Mouse (Mus musculus): Measurements from ENCODE around the gene H2-Oa. TPM values are rescaled to one million over a fixed set of nuclear protein-coding genes. Genes with fewer than 3 reads are reported as not detected.

H2-Oa gene
- polyA plus RNA-seq, 1 experiment from 2014 or later = 0.57 TPM

DNA sequence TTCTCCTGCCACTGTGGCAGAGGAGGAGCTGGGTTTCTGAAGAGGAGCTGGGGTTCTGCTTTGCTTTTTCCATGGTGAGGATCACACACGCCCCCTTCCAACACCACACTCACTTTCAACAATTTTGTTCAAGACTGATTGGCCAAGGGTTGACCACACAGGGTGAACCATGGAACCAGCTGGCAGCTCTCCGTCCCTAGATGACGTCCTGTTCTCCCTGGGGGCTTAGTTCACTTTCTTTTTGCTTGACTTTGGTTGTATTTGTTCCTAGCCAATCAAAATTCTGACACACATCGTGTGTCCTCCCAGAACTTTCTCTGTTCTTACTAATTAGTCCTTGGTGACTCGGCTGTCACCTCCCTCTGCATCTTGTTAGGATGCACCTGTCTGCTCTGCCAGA, 5.1 kb downstream of the H2-Oa start:
- Histone ChIP-seq H3K27ac (ENCODE audit: low read length) (no peak overlapping the region), H3K36me3 (ENCODE audit: control insufficient read depth, insufficient read depth) (no peaks in the 10 kb centered on the region), H3K4me3 (ENCODE audit: low read depth, low read length) (no peak overlapping the region), H3K9ac (ENCODE audit: low read depth, low read length) (no peak overlapping the region), H3K4me1 (ENCODE audit: control insufficient read depth, low read depth, low read length) (peaks cover 4% of the 10 kb centered on the region), H3K27me3 (ENCODE audit: control insufficient read depth, insufficient read depth, low read depth, low read length) (no peaks in the 10 kb centered on the region; the same call in 1 of the 2 replicates), H3K9me3 (replicated peaks; ENCODE audit: control insufficient read depth, low read length) (no peaks in the 10 kb centered on the region), H3K4me2 (ENCODE audit: low read depth, low read length) (no peak overlapping the region)
- WGBS (ENCODE audit: insufficient replicate concordance) = 39% methylated on average over 5 of the region's 5 CpGs
- no peak for ATAC-seq (ENCODE audit: low read depth)

DNA sequence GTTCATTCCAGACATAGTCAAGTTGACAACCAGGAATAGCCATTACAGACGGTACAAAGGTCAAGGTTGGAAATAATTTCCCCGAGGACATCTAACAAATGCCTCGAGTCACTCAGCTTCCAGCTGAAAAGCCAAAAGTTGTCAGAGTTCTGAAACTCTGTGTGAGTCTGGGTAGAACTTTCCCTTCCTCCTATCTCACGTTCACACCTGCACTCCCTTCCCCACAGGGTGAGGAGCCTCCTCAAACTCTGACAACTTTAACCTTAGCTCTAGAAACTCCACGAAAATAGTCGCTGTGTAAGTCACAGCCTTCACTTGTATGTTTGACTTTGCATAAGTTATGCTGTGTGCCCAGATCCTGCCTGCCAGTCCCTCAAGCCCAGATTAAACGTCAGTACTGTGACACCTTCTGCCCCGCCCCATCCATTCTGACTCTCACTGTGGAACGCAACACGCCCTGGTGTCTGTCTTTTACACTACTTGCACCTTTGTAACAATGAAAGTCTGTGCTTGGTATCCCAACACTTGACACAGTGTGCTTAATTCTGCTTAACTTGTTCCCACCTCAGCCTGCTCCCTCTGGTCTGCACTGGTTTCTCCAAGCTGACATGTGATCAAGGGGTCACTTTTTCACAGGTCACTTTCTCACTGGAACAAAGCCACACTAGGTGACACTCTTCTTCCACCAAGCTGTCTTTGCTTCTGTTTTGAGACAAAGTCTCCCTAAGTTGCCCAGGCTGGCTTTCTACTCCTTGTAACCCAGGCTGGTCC, 6.8 kb downstream of the H2-Oa start:
- no peaks in the 10 kb centered on the region for H3K36me3 ChIP-seq (ENCODE audit: control insufficient read depth, insufficient read depth)
- H3K4me3 ChIP-seq (ENCODE audit: low read depth, low read length) = no peak overlapping the region
- no peak overlapping the region for H3K27ac ChIP-seq (ENCODE audit: low read length)
- ATAC-seq (ENCODE audit: low read depth) = no peak
- no peak overlapping the region for H3K9ac ChIP-seq (ENCODE audit: low read depth, low read length)
- H3K4me2 ChIP-seq (ENCODE audit: low read depth, low read length) = no peak overlapping the region
- H3K4me1 ChIP-seq (ENCODE audit: control insufficient read depth, low read depth, low read length) = peaks cover 4% of the 10 kb centered on the region
- H3K9me3 ChIP-seq (replicated peaks; ENCODE audit: control insufficient read depth, low read length) = no peaks in the 10 kb centered on the region
- WGBS (ENCODE audit: insufficient replicate concordance) = 30% methylated on average over 10 of the region's 10 CpGs
- no peaks in the 10 kb centered on the region; the same call in 1 of the 2 replicates for H3K27me3 ChIP-seq (ENCODE audit: control insufficient read depth, insufficient read depth, low read depth, low read length)

DNA sequence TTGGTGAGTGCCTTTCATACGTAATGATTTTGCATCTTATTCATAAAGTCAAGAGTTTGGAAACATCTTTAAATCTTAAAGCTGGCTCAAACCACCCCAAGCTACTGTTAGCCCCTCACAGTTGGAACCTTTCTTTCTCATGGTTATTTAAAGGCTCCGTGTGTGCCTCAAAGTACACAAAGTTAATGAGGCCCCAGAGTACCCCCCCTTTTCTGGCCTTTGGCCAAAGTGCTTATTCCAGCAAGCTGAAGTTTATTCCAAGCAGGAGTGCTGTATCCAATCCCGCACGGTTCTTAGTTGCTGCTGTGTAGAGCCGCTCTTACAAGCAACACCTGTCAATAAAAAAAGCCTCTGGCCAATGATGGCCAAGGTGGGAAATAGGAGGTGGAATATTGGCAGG, 7.4 kb downstream of the H2-Oa start:
- 62% methylated on average over 5 of the region's 5 CpGs for WGBS (ENCODE audit: insufficient replicate concordance)
- Histone ChIP-seq H3K4me3 (ENCODE audit: low read depth, low read length) (no peak overlapping the region), H3K9me3 (replicated peaks; ENCODE audit: control insufficient read depth, low read length) (no peaks in the 10 kb centered on the region), H3K4me1 (ENCODE audit: control insufficient read depth, low read depth, low read length) (peaks cover 4% of the 10 kb centered on the region), H3K27me3 (ENCODE audit: control insufficient read depth, insufficient read depth, low read depth, low read length) (no peaks in the 10 kb centered on the region; the same call in 1 of the 2 replicates), H3K9ac (ENCODE audit: low read depth, low read length) (no peak overlapping the region), H3K27ac (ENCODE audit: low read length) (no peak overlapping the region), H3K4me2 (ENCODE audit: low read depth, low read length) (no peak overlapping the region), H3K36me3 (ENCODE audit: control insufficient read depth, insufficient read depth) (no peaks in the 10 kb centered on the region)
- no peak for ATAC-seq (ENCODE audit: low read depth)

DNA sequence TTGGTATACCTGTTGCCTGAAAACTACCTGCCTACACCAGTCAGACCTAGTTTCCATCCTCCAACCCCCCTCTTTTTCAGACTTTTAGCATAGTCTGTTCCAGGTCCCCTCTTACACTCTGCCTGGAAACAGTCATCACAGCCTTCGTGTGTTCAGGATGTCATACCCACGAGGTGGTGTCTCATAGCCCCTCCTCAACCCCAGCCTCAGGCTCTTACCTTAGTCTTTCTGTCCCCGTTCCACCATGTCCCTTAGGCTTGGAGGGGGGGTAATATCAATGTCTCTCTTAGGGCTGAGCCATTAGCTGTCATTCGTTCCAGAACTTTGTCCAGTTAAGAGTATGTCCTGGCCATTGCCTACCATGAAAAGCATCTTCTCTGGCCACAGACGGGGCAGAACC, 9.0 kb downstream of the H2-Oa start:
- no peak overlapping the region for H3K4me2 ChIP-seq (ENCODE audit: low read depth, low read length)
- 23% methylated on average over 5 of the region's 5 CpGs for WGBS (ENCODE audit: insufficient replicate concordance)
- no peaks in the 10 kb centered on the region for H3K9me3 ChIP-seq (replicated peaks; ENCODE audit: control insufficient read depth, low read length)
- no peaks in the 10 kb centered on the region for H3K36me3 ChIP-seq (ENCODE audit: control insufficient read depth, insufficient read depth)
- H3K9ac ChIP-seq (ENCODE audit: low read depth, low read length) = no peak overlapping the region
- peaks cover 4% of the 10 kb centered on the region for H3K4me1 ChIP-seq (ENCODE audit: control insufficient read depth, low read depth, low read length)
- ATAC-seq (ENCODE audit: low read depth) = no peak
- H3K27me3 ChIP-seq (ENCODE audit: control insufficient read depth, insufficient read depth, low read depth, low read length) = no peaks in the 10 kb centered on the region; the same call in none of the 2 replicates
- H3K4me3 ChIP-seq (ENCODE audit: low read depth, low read length) = no peak overlapping the region
- no peak overlapping the region for H3K27ac ChIP-seq (ENCODE audit: low read length)

DNA sequence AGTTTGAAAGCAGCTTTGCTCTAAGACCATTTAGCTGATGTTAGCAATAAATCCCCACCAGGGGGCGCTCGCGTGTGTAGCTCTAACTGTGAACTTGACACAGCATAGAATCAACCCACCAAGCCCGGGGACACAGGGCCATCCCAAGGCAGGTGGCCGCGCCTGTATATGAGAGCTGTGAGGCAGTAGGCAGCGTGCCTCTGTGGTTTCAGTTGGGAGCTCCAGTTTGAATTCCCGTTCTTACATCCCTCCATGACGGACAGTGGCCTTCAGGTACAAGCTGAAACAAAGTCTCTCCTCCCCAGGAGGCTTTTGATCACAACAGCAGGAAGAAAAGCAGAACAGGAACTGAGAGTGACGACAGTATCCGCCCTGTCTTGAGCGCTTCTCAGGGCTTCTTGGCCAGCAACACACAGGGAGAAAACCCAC, 9.5 kb downstream of the H2-Oa start:
- Histone ChIP-seq H3K4me1 (ENCODE audit: control insufficient read depth, low read depth, low read length) (peaks cover 4% of the 10 kb centered on the region), H3K9ac (ENCODE audit: low read depth, low read length) (peak overlapping the region; percentile 22; the same call in 1 of the 2 replicates), H3K4me2 (ENCODE audit: low read depth, low read length) (peak overlapping the region; percentile 56), H3K27ac (ENCODE audit: low read length) (no peak overlapping the region), H3K4me3 (ENCODE audit: low read depth, low read length) (peak overlapping the region; percentile 22; the same call in 1 of the 2 replicates), H3K36me3 (ENCODE audit: control insufficient read depth, insufficient read depth) (no peaks in the 10 kb centered on the region), H3K9me3 (replicated peaks; ENCODE audit: control insufficient read depth, low read length) (no peaks in the 10 kb centered on the region), H3K27me3 (ENCODE audit: control insufficient read depth, insufficient read depth, low read depth, low read length) (no peaks in the 10 kb centered on the region; the same call in none of the 2 replicates)
- ATAC-seq (ENCODE audit: low read depth) = peak; percentile 67; the same call in 1 of the 2 replicates
- 1% methylated on average over 12 of the region's 12 CpGs for WGBS (ENCODE audit: insufficient replicate concordance)

DNA sequence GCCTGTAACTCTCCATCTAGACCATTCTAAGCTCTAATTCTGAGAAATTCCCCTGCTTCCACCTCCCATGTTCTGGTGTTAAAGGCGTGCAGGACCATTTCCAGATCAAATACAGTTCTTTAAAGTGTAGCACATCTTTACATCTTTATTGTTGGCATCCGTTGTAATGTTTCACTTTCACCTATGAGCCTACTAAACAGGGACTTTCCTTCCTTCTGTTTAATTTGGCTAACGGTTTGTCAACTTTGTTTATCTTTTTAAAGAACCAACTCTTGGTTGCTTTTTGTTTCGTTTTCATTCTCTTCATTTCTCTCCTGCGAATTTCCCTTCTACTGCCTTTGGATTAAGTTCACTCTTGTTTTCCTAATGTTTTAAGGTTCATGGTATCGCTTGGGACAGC, 10.7 kb downstream of the H2-Oa start:
- no peak overlapping the region for H3K4me3 ChIP-seq (ENCODE audit: low read depth, low read length)
- H3K4me1 ChIP-seq (ENCODE audit: control insufficient read depth, low read depth, low read length) = peaks cover 4% of the 10 kb centered on the region
- no peak for ATAC-seq (ENCODE audit: low read depth)
- H3K9me3 ChIP-seq (replicated peaks; ENCODE audit: control insufficient read depth, low read length) = no peaks in the 10 kb centered on the region
- no peaks in the 10 kb centered on the region; the same call in none of the 2 replicates for H3K27me3 ChIP-seq (ENCODE audit: control insufficient read depth, insufficient read depth, low read depth, low read length)
- no peak overlapping the region for H3K27ac ChIP-seq (ENCODE audit: low read length)
- 55% methylated on average over 6 of the region's 6 CpGs for WGBS (ENCODE audit: insufficient replicate concordance)
- no peak overlapping the region for H3K4me2 ChIP-seq (ENCODE audit: low read depth, low read length)
- H3K36me3 ChIP-seq (ENCODE audit: control insufficient read depth, insufficient read depth) = no peaks in the 10 kb centered on the region
- no peak overlapping the region for H3K9ac ChIP-seq (ENCODE audit: low read depth, low read length)

DNA sequence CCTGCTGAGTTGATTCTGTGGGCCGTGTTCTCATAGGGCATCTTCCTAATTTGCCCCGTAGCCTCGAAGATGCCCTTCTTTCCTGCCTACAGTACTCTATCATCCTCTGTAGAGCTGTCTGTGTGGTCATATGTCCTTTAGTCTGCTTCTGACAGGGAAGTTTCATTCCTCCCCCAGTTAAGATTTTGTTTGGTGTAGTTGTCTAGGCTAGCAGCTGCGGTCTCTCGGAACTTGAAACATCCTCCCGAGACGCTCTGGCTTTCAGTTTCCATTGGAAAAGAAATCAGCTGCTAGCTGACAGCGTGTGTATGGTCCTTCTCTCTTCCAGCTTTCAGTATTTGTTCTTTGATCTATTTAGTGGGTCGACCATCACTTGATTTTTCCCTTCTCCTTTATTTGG, 12.7 kb downstream of the H2-Oa start:
- WGBS (ENCODE audit: insufficient replicate concordance) = 69% methylated on average over 9 of the region's 9 CpGs
- ATAC-seq (ENCODE audit: low read depth) = no peak
- H3K4me1 ChIP-seq (ENCODE audit: control insufficient read depth, low read depth, low read length) = peaks cover 4% of the 10 kb centered on the region

DNA sequence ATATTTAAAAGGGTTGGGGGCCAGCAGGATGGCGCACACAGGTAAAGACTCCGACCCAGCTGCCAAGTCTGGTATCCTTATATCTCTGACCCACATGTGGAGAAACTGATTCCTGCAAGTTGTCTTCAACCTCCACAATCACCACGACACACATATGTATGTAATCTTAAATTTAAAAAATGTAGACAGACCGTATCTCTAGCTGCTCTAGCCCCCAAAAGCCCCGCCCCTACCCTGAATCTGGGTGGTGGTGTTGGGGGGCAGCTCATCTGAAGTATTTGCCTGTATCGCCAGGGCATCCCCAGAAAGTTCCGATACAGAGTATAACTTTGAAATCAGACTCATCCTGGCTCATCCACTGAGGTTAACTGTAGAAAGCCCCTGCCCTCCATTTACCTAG, 14.4 kb downstream of the H2-Oa start:
- WGBS (ENCODE audit: insufficient replicate concordance) = 72% methylated on average over 7 of the region's 7 CpGs
- H3K27ac ChIP-seq (ENCODE audit: low read length) = no peak overlapping the region
- H3K36me3 ChIP-seq (ENCODE audit: control insufficient read depth, insufficient read depth) = peaks cover 14% of the 10 kb centered on the region
- no peaks in the 10 kb centered on the region for H3K9me3 ChIP-seq (replicated peaks; ENCODE audit: control insufficient read depth, low read length)
- no peak for ATAC-seq (ENCODE audit: low read depth)
- H3K27me3 ChIP-seq (ENCODE audit: control insufficient read depth, insufficient read depth, low read depth, low read length) = no peaks in the 10 kb centered on the region; the same call in 1 of the 2 replicates
- H3K4me3 ChIP-seq (ENCODE audit: low read depth, low read length) = no peak overlapping the region
- peaks cover 3% of the 10 kb centered on the region for H3K4me1 ChIP-seq (ENCODE audit: control insufficient read depth, low read depth, low read length)
- H3K4me2 ChIP-seq (ENCODE audit: low read depth, low read length) = no peak overlapping the region
- H3K9ac ChIP-seq (ENCODE audit: low read depth, low read length) = no peak overlapping the region

More for the DNA sequence above, 12.7 kb downstream of the H2-Oa start:
- Histone ChIP-seq H3K4me3 (ENCODE audit: low read depth, low read length) (no peak overlapping the region), H3K4me2 (ENCODE audit: low read depth, low read length) (no peak overlapping the region), H3K27me3 (ENCODE audit: control insufficient read depth, insufficient read depth, low read depth, low read length) (no peaks in the 10 kb centered on the region; the same call in none of the 2 replicates), H3K36me3 (ENCODE audit: control insufficient read depth, insufficient read depth) (peaks cover 3% of the 10 kb centered on the region; the same call in 1 of the 2 replicates), H3K9ac (ENCODE audit: low read depth, low read length) (no peak overlapping the region), H3K27ac (ENCODE audit: low read length) (no peak overlapping the region), H3K9me3 (replicated peaks; ENCODE audit: control insufficient read depth, low read length) (no peaks in the 10 kb centered on the region)

DNA sequence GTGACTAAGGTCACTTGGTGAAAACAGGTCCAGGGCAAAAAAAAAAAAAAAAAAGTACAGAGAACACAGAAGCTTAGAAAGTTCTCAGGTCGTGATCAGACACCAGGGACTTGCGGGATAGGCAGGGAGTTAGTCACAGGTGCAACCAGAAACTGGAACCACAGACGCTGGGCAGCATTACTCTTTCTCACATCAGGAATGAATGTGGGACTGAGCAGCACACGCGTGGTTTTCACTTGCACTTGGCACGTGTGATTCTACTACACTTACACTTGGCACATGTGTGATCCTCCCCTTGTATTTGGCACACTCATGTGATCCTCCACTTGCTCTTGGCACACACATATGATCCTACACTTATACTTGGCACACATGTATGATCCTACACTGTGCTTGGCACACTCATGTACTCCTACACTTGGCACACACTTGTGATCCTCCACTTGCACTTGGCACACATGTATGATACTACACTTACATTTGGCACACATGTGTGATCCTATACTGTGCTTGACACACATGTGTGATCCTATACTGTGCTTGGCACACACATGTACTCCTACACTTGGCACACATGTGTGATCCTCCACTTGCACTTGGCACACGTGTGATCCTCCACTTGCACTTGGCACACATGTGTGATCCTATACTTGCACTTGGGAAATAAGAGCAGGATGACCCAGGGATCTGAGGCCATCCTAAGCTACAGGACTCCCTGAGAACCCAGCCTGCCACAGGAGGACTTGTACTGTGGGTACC, 15.1 kb downstream of the H2-Oa start:
- no peak overlapping the region for H3K4me3 ChIP-seq (ENCODE audit: low read depth, low read length)
- H3K9ac ChIP-seq (ENCODE audit: low read depth, low read length) = no peak overlapping the region
- WGBS (ENCODE audit: insufficient replicate concordance) = 69% methylated on average over 7 of the region's 7 CpGs
- H3K4me2 ChIP-seq (ENCODE audit: low read depth, low read length) = no peak overlapping the region
- peaks cover 21% of the 10 kb centered on the region for H3K36me3 ChIP-seq (ENCODE audit: control insufficient read depth, insufficient read depth)
- no peaks in the 10 kb centered on the region for H3K4me1 ChIP-seq (ENCODE audit: control insufficient read depth, low read depth, low read length)
- no peak overlapping the region for H3K27ac ChIP-seq (ENCODE audit: low read length)
- ATAC-seq (ENCODE audit: low read depth) = no peak
- no peaks in the 10 kb centered on the region for H3K9me3 ChIP-seq (replicated peaks; ENCODE audit: control insufficient read depth, low read length)
- H3K27me3 ChIP-seq (ENCODE audit: control insufficient read depth, insufficient read depth, low read depth, low read length) = no peaks in the 10 kb centered on the region; the same call in 1 of the 2 replicates
